Mouse (Mus musculus): Measurements from ENCODE around the gene Trim75. TPM values are rescaled to one million over a fixed set of nuclear protein-coding genes. Genes with fewer than 3 reads are reported as not detected.
"Not testable (repeated sequence)": the region's sequence is repeated elsewhere in the genome, so short reads cannot be mapped to it uniquely, and the experiment has no call there.

Trim75 gene
- not detected in 2 replicates for polyA plus RNA-seq (2016; fragmentation: Nextera tagmentation; extraction: Ambion mirVana)

- no peaks in the 10 kb centered on the region for H3K4me1 ChIP-seq (replicated peaks)
- H3K4me3 ChIP-seq = no peak within 1 kb of the TSS
- H3K36me3 ChIP-seq = no peaks in the 10 kb centered on the region
- H3K9me3 ChIP-seq = no peaks in the 10 kb centered on the region
- 95% methylated on average over 4 of the region's 4 CpGs for WGBS
- no peak for DNase-seq (ENCODE audit: low spot score)
- no peak within 1 kb of the TSS for H3K27ac ChIP-seq
- no peaks in the 10 kb centered on the region for H3K27me3 ChIP-seq (ENCODE audit: insufficient read depth, poor library complexity, severe bottlenecking)
These were observed at the start of gene Trim75 for GRCm38 (mm10) chr8:64987731-64988130. Gene Trim75, minus strand, starts transcription at chr8:64987831.

GRCm38 (mm10) chr8:65037117-65037533 is 49.5 kb upstream of the Trim75 start, which contains the start of gene Apela:
Gene Apela, minus strand, starts transcription at chr8:65037336.
- no peaks in the 10 kb centered on the region for H3K27me3 ChIP-seq (ENCODE audit: insufficient read depth, poor library complexity, severe bottlenecking)
- peak within 1 kb of the TSS; percentile 46 for H3K4me3 ChIP-seq
- H3K27ac ChIP-seq = no peak within 1 kb of the TSS
- 0 out of 2 replicates have a peak, but pooled peaks cover 2% of the 10 kb centered on the region for H3K9me3 ChIP-seq
- no peaks in the 10 kb centered on the region for H3K36me3 ChIP-seq
- peaks cover 39% of the 10 kb centered on the region for H3K4me1 ChIP-seq (replicated peaks)
- DNase-seq (ENCODE audit: low spot score) = peak; percentile 71
- under 1% methylated on average over 8 of the region's 8 CpGs for WGBS

GRCm38 (mm10) chr8:65034136-65034535 is 46.5 kb upstream of the Trim75 start:
- no peak for DNase-seq (ENCODE audit: low spot score)
- no peaks in the 10 kb centered on the region for H3K27me3 ChIP-seq (ENCODE audit: insufficient read depth, poor library complexity, severe bottlenecking)
- H3K27ac ChIP-seq = no peak overlapping the region
- no peak overlapping the region for H3K4me3 ChIP-seq
- H3K36me3 ChIP-seq = no peaks in the 10 kb centered on the region
- no peaks in the 10 kb centered on the region for H3K9me3 ChIP-seq
- peaks cover 39% of the 10 kb centered on the region for H3K4me1 ChIP-seq (replicated peaks)
- 42% methylated on average over 2 of the region's 2 CpGs for WGBS

- Histone ChIP-seq H3K27me3 (ENCODE audit: insufficient read depth, poor library complexity, severe bottlenecking) (no peaks in the 10 kb centered on the region), H3K27ac (no peak overlapping the region), H3K4me3 (no peak overlapping the region), H3K4me1 (replicated peaks) (peaks cover 39% of the 10 kb centered on the region), H3K9me3 (no peaks in the 10 kb centered on the region), H3K36me3 (no peaks in the 10 kb centered on the region)
- no peak for DNase-seq (ENCODE audit: low spot score)
- 88% methylated on average over 13 of the region's 13 CpGs for WGBS
These were observed 45.4 kb upstream of the Trim75 start for GRCm38 (mm10) chr8:65033056-65033455.

- WGBS = 90% methylated on average over 1 of the region's 1 CpGs
- no peak overlapping the region for H3K4me3 ChIP-seq
- no peaks in the 10 kb centered on the region for H3K27me3 ChIP-seq (ENCODE audit: insufficient read depth, poor library complexity, severe bottlenecking)
- H3K9me3 ChIP-seq = no peaks in the 10 kb centered on the region
- H3K4me1 ChIP-seq (replicated peaks) = peaks cover 32% of the 10 kb centered on the region
- no peak for DNase-seq (ENCODE audit: low spot score)
- H3K27ac ChIP-seq = no peak overlapping the region
- H3K36me3 ChIP-seq = no peaks in the 10 kb centered on the region
These were observed 44.5 kb upstream of the Trim75 start for GRCm38 (mm10) chr8:65032107-65032506.

GRCm38 (mm10) chr8:65030735-65031485 is 43.3 kb upstream of the Trim75 start:
- Histone ChIP-seq H3K4me1 (replicated peaks) (peaks cover 22% of the 10 kb centered on the region), H3K4me3 (no peak overlapping the region), H3K9me3 (no peaks in the 10 kb centered on the region), H3K27ac (no peak overlapping the region), H3K27me3 (ENCODE audit: insufficient read depth, poor library complexity, severe bottlenecking) (no peaks in the 10 kb centered on the region), H3K36me3 (no peaks in the 10 kb centered on the region)
- DNase-seq (ENCODE audit: low spot score) = no peak
- 78% methylated on average over 4 of the region's 4 CpGs for WGBS

- Histone ChIP-seq H3K27ac (no peak overlapping the region), H3K27me3 (ENCODE audit: insufficient read depth, poor library complexity, severe bottlenecking) (no peaks in the 10 kb centered on the region), H3K9me3 (no peaks in the 10 kb centered on the region), H3K4me1 (replicated peaks) (peaks cover 10% of the 10 kb centered on the region), H3K36me3 (no peaks in the 10 kb centered on the region), H3K4me3 (no peak overlapping the region)
- WGBS = 87% methylated on average over 4 of the region's 4 CpGs
- DNase-seq (ENCODE audit: low spot score) = no peak
These were observed 42.1 kb upstream of the Trim75 start for GRCm38 (mm10) chr8:65029776-65030175.

GRCm38 (mm10) chr8:65028959-65029686 is 41.5 kb upstream of the Trim75 start:
- no peak for DNase-seq (ENCODE audit: low spot score)

GRCm38 (mm10) chr8:65022485-65022884 is 34.9 kb upstream of the Trim75 start:
- H3K4me3 ChIP-seq = no peak overlapping the region
- H3K4me1 ChIP-seq (replicated peaks) = no peaks in the 10 kb centered on the region
- no peak overlapping the region for H3K27ac ChIP-seq
- no peaks in the 10 kb centered on the region for H3K27me3 ChIP-seq (ENCODE audit: insufficient read depth, poor library complexity, severe bottlenecking)
- H3K36me3 ChIP-seq = no peaks in the 10 kb centered on the region
- peak; percentile 56 for DNase-seq (ENCODE audit: low spot score)
- WGBS = 51% methylated on average over 8 of the region's 8 CpGs
- H3K9me3 ChIP-seq = no peaks in the 10 kb centered on the region

More at GRCm38 (mm10) chr8:65028959-65029686, 41.5 kb upstream of the Trim75 start:
- Histone ChIP-seq H3K27me3 (ENCODE audit: insufficient read depth, poor library complexity, severe bottlenecking) (no peaks in the 10 kb centered on the region), H3K27ac (no peak overlapping the region), H3K4me1 (replicated peaks) (peaks cover 4% of the 10 kb centered on the region), H3K36me3 (no peaks in the 10 kb centered on the region), H3K9me3 (no peaks in the 10 kb centered on the region), H3K4me3 (no peak overlapping the region)
- WGBS = 89% methylated on average over 12 of the region's 12 CpGs

- DNase-seq (ENCODE audit: low spot score) = no peak
These were observed 30.8 kb upstream of the Trim75 start, which contains the start of the genes Trim61 and Trim60 for GRCm38 (mm10) chr8:65018423-65018822. Gene Trim61, minus strand, starts transcription at chr8:65018523. Gene Trim60, minus strand, starts transcription at chr8:65018584.

GRCm38 (mm10) chr8:65007616-65008015 is 20.0 kb upstream of the Trim75 start:
- not testable (repeated sequence) for DNase-seq (ENCODE audit: low spot score)

More at GRCm38 (mm10) chr8:65018423-65018822, 30.8 kb upstream of the Trim75 start, which contains the start of the genes Trim61 and Trim60:
- no peaks in the 10 kb centered on the region for H3K36me3 ChIP-seq
- no peaks in the 10 kb centered on the region for H3K27me3 ChIP-seq (ENCODE audit: insufficient read depth, poor library complexity, severe bottlenecking)
- 91% methylated on average over 8 of the region's 8 CpGs for WGBS
- H3K4me3 ChIP-seq = no peak within 1 kb of the TSS
- H3K4me1 ChIP-seq (replicated peaks) = no peaks in the 10 kb centered on the region
- H3K27ac ChIP-seq = no peak within 1 kb of the TSS
- 0 out of 2 replicates have a peak, but pooled peaks cover 4% of the 10 kb centered on the region for H3K9me3 ChIP-seq

GRCm38 (mm10) chr8:64998806-64999365 is 11.3 kb upstream of the Trim75 start:
- Histone ChIP-seq H3K4me3 (no peak overlapping the region), H3K27ac (no peak overlapping the region), H3K27me3 (ENCODE audit: insufficient read depth, poor library complexity, severe bottlenecking) (no peaks in the 10 kb centered on the region), H3K4me1 (replicated peaks) (no peaks in the 10 kb centered on the region), H3K36me3 (no peaks in the 10 kb centered on the region), H3K9me3 (no peaks in the 10 kb centered on the region)
- DNase-seq (ENCODE audit: low spot score) = no peak
- WGBS = 87% methylated on average over 4 of the region's 4 CpGs

More at GRCm38 (mm10) chr8:65007616-65008015, 20.0 kb upstream of the Trim75 start:
- not testable (repeated sequence) for H3K4me1 ChIP-seq (replicated peaks); H3K4me3 ChIP-seq; H3K36me3 ChIP-seq; H3K27me3 ChIP-seq (ENCODE audit: insufficient read depth, poor library complexity, severe bottlenecking); H3K27ac ChIP-seq; H3K9me3 ChIP-seq
- 74% methylated on average over 6 of the region's 6 CpGs for WGBS
